Mouse (Mus musculus) heart, postnatal 14 days (tissue): ENCODE measurements around the gene Slc16a11. TPM values are rescaled to one million over a fixed set of nuclear protein-coding genes. Genes with fewer than 3 reads are reported as not detected.

Experiments
- DNase-seq, 2 experiments: peaks; one replicate each; pipeline ENCODE4 v3.0.0; 2021 to 2022
- intact Hi-C: fragments of 180-260 bp; cut with DNase I; formaldehyde crosslinking; loops from one replicate; pipeline ENCODE4 v1.15.1; 2025
- total RNA-seq, 2 experiments: library from RNA; stranded (reverse); gene quantifications; 2 replicates each; pipeline ENCODE4 v1.2.3; 2021

Slc16a11 gene
- total RNA-seq, 2 experiments from 2014 or later: 0.76 to 0.90 TPM

- intact Hi-C loops: no loop called here
- no peak for DNase-seq
These were observed 13.4 kb upstream of the Slc16a11 start for GRCm38 (mm10) chr11:70199107-70199506.

GRCm38 (mm10) chr11:70200036-70200608 is 12.4 kb upstream of the Slc16a11 start:
- intact Hi-C loops: loop anchor here (2.0 kb wide), 2 partner anchors 125 to 145 kb away; partner anchors contain the start of gene Asgr1

GRCm38 (mm10) chr11:70201691-70202090 is 10.9 kb upstream of the Slc16a11 start:
- intact Hi-C loops: loop anchor here (2.0 kb wide), 2 partner anchors 127 to 147 kb away; partner anchors contain the start of gene Asgr1
- DNase-seq: peak; percentile 86 to 90

More at GRCm38 (mm10) chr11:70200036-70200608, 12.4 kb upstream of the Slc16a11 start:
- no peak for DNase-seq

GRCm38 (mm10) chr11:70206801-70207200 is 5.8 kb upstream of the Slc16a11 start:
- intact Hi-C loops: no loop called here
- DNase-seq: peak in 1 of 2 experiments; percentile 25

GRCm38 (mm10) chr11:70207283-70207682 is 5.3 kb upstream of the Slc16a11 start:
- peak in 1 of 2 experiments; percentile 25 for DNase-seq
- intact Hi-C loops: no loop called here

GRCm38 (mm10) chr11:70208778-70209388 is 3.7 kb upstream of the Slc16a11 start:
- intact Hi-C loops: no loop called here
- no peak for DNase-seq

GRCm38 (mm10) chr11:70210681-70211080 is 1.9 kb upstream of the Slc16a11 start:
- intact Hi-C loops: loop anchor here (10.0 kb wide), 1 partner anchor 276 kb away; the partner anchor contains the start of gene Ybx2
- no peak for DNase-seq

GRCm38 (mm10) chr11:70211972-70212371 is 580 bp upstream of the Slc16a11 start:
- DNase-seq: no peak
- intact Hi-C loops: loop anchor here (10.0 kb wide), 1 partner anchor 277 kb away; the partner anchor contains the start of gene Ybx2

- intact Hi-C loops: loop anchor here (10.0 kb wide), 1 partner anchor 278 kb away; the partner anchor contains the start of gene Ybx2
- peak; percentile 73 to 79 for DNase-seq
These were observed 344 bp downstream of the Slc16a11 start for GRCm38 (mm10) chr11:70212896-70213295.

- DNase-seq: no peak
- intact Hi-C loops: loop anchor here (10.0 kb wide), 1 partner anchor 279 kb away; the partner anchor contains the start of gene Ybx2
These were observed 1.2 kb downstream of the Slc16a11 start for GRCm38 (mm10) chr11:70213736-70214135.

- DNase-seq: peak in 1 of 2 experiments; percentile 63
- intact Hi-C loops: loop anchor here (10.0 kb wide), 1 partner anchor 280 kb away; the partner anchor contains the start of gene Ybx2
These were observed 1.8 kb downstream of the Slc16a11 start for GRCm38 (mm10) chr11:70214191-70214855.

GRCm38 (mm10) chr11:70214856-70215209 is 2.3 kb downstream of the Slc16a11 start:
- DNase-seq: no peak
- intact Hi-C loops: loop anchor here (10.0 kb wide), 1 partner anchor 280 kb away; the partner anchor contains the start of gene Ybx2

GRCm38 (mm10) chr11:70215301-70215700 is 2.7 kb downstream of the Slc16a11 start:
- DNase-seq: no peak
- intact Hi-C loops: loop anchor here (10.0 kb wide), 1 partner anchor 280 kb away; the partner anchor contains the start of gene Ybx2

- DNase-seq: no peak
- intact Hi-C loops: loop anchor here (10.0 kb wide), 1 partner anchor 281 kb away; the partner anchor contains the start of gene Ybx2
These were observed 3.6 kb downstream of the Slc16a11 start for GRCm38 (mm10) chr11:70216103-70216502.

- intact Hi-C loops: loop anchor here (10.0 kb wide), 1 partner anchor 283 kb away; the partner anchor contains the start of gene Ybx2
- DNase-seq: no peak
These were observed 5.5 kb downstream of the Slc16a11 start for GRCm38 (mm10) chr11:70218039-70218438.

GRCm38 (mm10) chr11:70218741-70219470 is 6.4 kb downstream of the Slc16a11 start:
- intact Hi-C loops: loop anchor here (10.0 kb wide), 1 partner anchor 284 kb away; the partner anchor contains the start of gene Ybx2
- DNase-seq: no peak

- DNase-seq: no peak
- intact Hi-C loops: loop anchor here (10.0 kb wide), 1 partner anchor 285 kb away; the partner anchor contains the start of gene Ybx2
These were observed 7.3 kb downstream of the Slc16a11 start for GRCm38 (mm10) chr11:70219873-70220272.

GRCm38 (mm10) chr11:70220323-70220722 is 7.8 kb downstream of the Slc16a11 start:
- intact Hi-C loops: no loop called here
- no peak for DNase-seq

- intact Hi-C loops: no loop called here
- DNase-seq: peak; percentile 89 to 90
These were observed 8.4 kb downstream of the Slc16a11 start, which contains the start of gene Slc16a13 for GRCm38 (mm10) chr11:70220731-70221602. TSS of gene Slc16a13 (minus strand) at chr11:70221064.
